Mouse (Mus musculus) intestine, embryonic 14.5 days (tissue): ENCODE measurements around the gene Ptpn1. TPM values are rescaled to one million over a fixed set of nuclear protein-coding genes. Genes with fewer than 3 reads are reported as not detected.

Experiments
- ATAC-seq: fragments of 200-750 bp; cut with Nextera tagmentation; replicated peaks from 2 replicates; pipeline ENCODE4 v1.8.0; 2017; ENCODE audit warnings: low read depth, moderate number of reproducible peaks, moderate TSS enrichment, moderate library complexity; ENCODE audit not compliant: low FRiP score, low TSS enrichment
- DNase-seq: peaks from one replicate; pipeline ENCODE4 v3.0.0-alpha.2; 2018; ENCODE audit warnings: low spot score
- H3K27ac ChIP-seq: fragments of 300-500 bp; sonication (generic); 2 replicates; pipeline ENCODE4 v1.5.1; 2014; ENCODE audit warnings: low read depth, mild to moderate bottlenecking, control low read depth
- H3K27me3 ChIP-seq: fragments of 300-500 bp; sonication (generic); replicated peaks from 2 replicates; pipeline ENCODE4 v1.6.1; 2014; ENCODE audit warnings: low read length, control low read depth; ENCODE audit not compliant: control insufficient read depth, insufficient read depth
- H3K36me3 ChIP-seq: fragments of 300-500 bp; sonication (generic); 2 replicates; pipeline ENCODE4 v1.6.1; 2014; ENCODE audit warnings: low read length, control low read depth; ENCODE audit not compliant: control insufficient read depth, insufficient read depth
- H3K4me1 ChIP-seq: fragments of 300-500 bp; sonication (generic); replicated peaks from 2 replicates; pipeline ENCODE4 v1.6.1; 2014; ENCODE audit warnings: low read length, control low read depth, mixed read lengths; ENCODE audit not compliant: control insufficient read depth, insufficient read depth
- H3K4me2 ChIP-seq: fragments of 300-500 bp; sonication (generic); 2 replicates; pipeline ENCODE4 v1.6.1; 2014; ENCODE audit warnings: low read length
- H3K4me3 ChIP-seq: fragments of 300-500 bp; sonication (generic); 2 replicates; pipeline ENCODE4 v1.5.1; 2014; ENCODE audit warnings: low read depth, low read length, control low read depth, mixed read lengths
- H3K9ac ChIP-seq: fragments of 300-500 bp; sonication (generic); 2 replicates; pipeline ENCODE4 v1.6.1; 2014; ENCODE audit warnings: mild to moderate bottlenecking, low read length
- H3K9me3 ChIP-seq: fragments of 300-500 bp; sonication (generic); 2 replicates; pipeline ENCODE4 v1.6.1; 2016; ENCODE audit warnings: low read length, control low read depth; ENCODE audit not compliant: control insufficient read depth
- WGBS: fragments of 180-500 bp; shearing (Covaris S2); extraction: QIAGEN DNeasy Blood & Tissue Kit; methylation state at CpG from one replicate; pipeline ENCODE4 v1.1.7; 2014; 5-methylcytosine and 5-hydroxymethylcytosine counted together
- polyA plus RNA-seq: library from polyadenylated mRNA; unstranded; fragments of >200 nt; fragmentation: Nextera tagmentation; extraction: Ambion mirVana; gene quantifications from 2 replicates; pipeline ENCODE4 v1.2.1, GENCODE M21; 2014

Gene Ptpn1
- polyA plus RNA-seq, 1 experiment from 2014 or later, result 42.6 TPM

GRCm38 (mm10) chr2:167925841-167926800 lies 5.7 kb upstream of the Ptpn1 start:
- Histone ChIP-seq H3K4me3 (no peak overlapping the region), H3K9ac (no peak overlapping the region), H3K36me3 (no peaks in the 10 kb centered on the region), H3K27ac (no peak overlapping the region; the same call in 1 of the 2 replicates), H3K27me3 (no peaks in the 10 kb centered on the region), H3K9me3 (no peaks in the 10 kb centered on the region), H3K4me2 (no peak overlapping the region), H3K4me1 (peaks cover 6% of the 10 kb centered on the region)
- 88% methylated on average over 11 of the region's 11 CpGs for WGBS
- DNase-seq, result no peak
- no peak for ATAC-seq

GRCm38 (mm10) chr2:167928002-167928526 lies 3.8 kb upstream of the Ptpn1 start:
- Histone ChIP-seq H3K4me3 (no peak overlapping the region), H3K27ac (no peak overlapping the region), H3K27me3 (no peaks in the 10 kb centered on the region), H3K4me2 (no peak overlapping the region), H3K4me1 (peaks cover 13% of the 10 kb centered on the region), H3K9me3 (no peaks in the 10 kb centered on the region), H3K9ac (no peak overlapping the region), H3K36me3 (no peaks in the 10 kb centered on the region)
- WGBS, result 73% methylated on average over 4 of the region's 4 CpGs
- ATAC-seq (no peak), DNase-seq (no peak)

GRCm38 (mm10) chr2:167928972-167929371 lies 2.9 kb upstream of the Ptpn1 start:
- Histone ChIP-seq H3K4me1 (peaks cover 21% of the 10 kb centered on the region), H3K9me3 (no peaks in the 10 kb centered on the region), H3K4me3 (no peak overlapping the region), H3K9ac (no peak overlapping the region), H3K36me3 (no peaks in the 10 kb centered on the region), H3K27me3 (no peaks in the 10 kb centered on the region), H3K27ac (no peak overlapping the region), H3K4me2 (no peak overlapping the region)
- ATAC-seq (no peak), DNase-seq (no peak)
- 81% methylated on average over 3 of the region's 3 CpGs for WGBS

GRCm38 (mm10) chr2:167930975-167931374 lies 882 bp upstream of the Ptpn1 start:
- no peaks in the 10 kb centered on the region for H3K36me3 ChIP-seq
- no peak for DNase-seq
- no peaks in the 10 kb centered on the region for H3K9me3 ChIP-seq
- H3K4me3 ChIP-seq, result peak overlapping the region; percentile 74; the same call in 1 of the 2 replicates
- H3K9ac ChIP-seq, result no peak overlapping the region
- H3K27me3 ChIP-seq, result no peaks in the 10 kb centered on the region
- H3K27ac ChIP-seq, result peak overlapping the region; percentile 74; the same call in 1 of the 2 replicates
- peaks cover 19% of the 10 kb centered on the region for H3K4me1 ChIP-seq
- H3K4me2 ChIP-seq, result peak overlapping the region; percentile 73
- WGBS, result 96% methylated on average over 3 of the region's 3 CpGs
- ATAC-seq, result no peak

GRCm38 (mm10) chr2:167932727-167933231 lies 922 bp downstream of the Ptpn1 start:
- H3K27ac ChIP-seq, result no peak overlapping the region
- under 1% methylated on average over 18 of the region's 18 CpGs for WGBS
- H3K27me3 ChIP-seq, result no peaks in the 10 kb centered on the region
- no peaks in the 10 kb centered on the region for H3K9me3 ChIP-seq
- H3K9ac ChIP-seq, result peak overlapping the region; percentile 79
- peak; percentile 40 for ATAC-seq
- no peak for DNase-seq
- peak overlapping the region; percentile 74 for H3K4me3 ChIP-seq
- no peaks in the 10 kb centered on the region for H3K36me3 ChIP-seq
- peak overlapping the region; percentile 73 for H3K4me2 ChIP-seq
- H3K4me1 ChIP-seq, result peaks cover 19% of the 10 kb centered on the region

- no peak for ATAC-seq
- peak overlapping the region; percentile 79 for H3K9ac ChIP-seq
- H3K4me3 ChIP-seq, result peak overlapping the region; percentile 74
- peaks cover 19% of the 10 kb centered on the region for H3K4me1 ChIP-seq
- no peaks in the 10 kb centered on the region for H3K9me3 ChIP-seq
- H3K36me3 ChIP-seq, result no peaks in the 10 kb centered on the region
- no peak for DNase-seq
- peak overlapping the region; percentile 73 for H3K4me2 ChIP-seq
- no peak overlapping the region for H3K27ac ChIP-seq
- WGBS, result 44% methylated on average over 7 of the region's 7 CpGs
- no peaks in the 10 kb centered on the region for H3K27me3 ChIP-seq
Measured at GRCm38 (mm10) chr2:167933397-167933796, 1.5 kb downstream of the Ptpn1 start.

GRCm38 (mm10) chr2:167935956-167936355 lies 4.1 kb downstream of the Ptpn1 start:
- DNase-seq (no peak), ATAC-seq (no peak)
- H3K4me2 ChIP-seq, result no peak overlapping the region
- no peak overlapping the region for H3K4me3 ChIP-seq
- H3K9me3 ChIP-seq, result no peaks in the 10 kb centered on the region
- WGBS, result 81% methylated on average over 3 of the region's 3 CpGs
- no peak overlapping the region for H3K27ac ChIP-seq
- H3K27me3 ChIP-seq, result no peaks in the 10 kb centered on the region
- H3K4me1 ChIP-seq, result peaks cover 22% of the 10 kb centered on the region
- H3K9ac ChIP-seq, result no peak overlapping the region
- H3K36me3 ChIP-seq, result no peaks in the 10 kb centered on the region

- Histone ChIP-seq H3K9ac (no peak overlapping the region), H3K36me3 (no peaks in the 10 kb centered on the region), H3K4me2 (no peak overlapping the region), H3K4me1 (peaks cover 30% of the 10 kb centered on the region), H3K27ac (no peak overlapping the region), H3K4me3 (no peak overlapping the region), H3K9me3 (no peaks in the 10 kb centered on the region), H3K27me3 (no peaks in the 10 kb centered on the region)
- ATAC-seq (no peak), DNase-seq (no peak)
- WGBS, result 79% methylated on average over 3 of the region's 3 CpGs
Measured at GRCm38 (mm10) chr2:167938786-167939185, 6.9 kb downstream of the Ptpn1 start.
